Mouse (Mus musculus): ENCODE measurements around the gene Aen. TPM values are rescaled to one million over a fixed set of nuclear protein-coding genes. Genes with fewer than 3 reads are reported as not detected.

Gene Aen
- polyA plus RNA-seq (2012; rRNA removed): 34.6 and 35.2 TPM in 2 replicates

DNA sequence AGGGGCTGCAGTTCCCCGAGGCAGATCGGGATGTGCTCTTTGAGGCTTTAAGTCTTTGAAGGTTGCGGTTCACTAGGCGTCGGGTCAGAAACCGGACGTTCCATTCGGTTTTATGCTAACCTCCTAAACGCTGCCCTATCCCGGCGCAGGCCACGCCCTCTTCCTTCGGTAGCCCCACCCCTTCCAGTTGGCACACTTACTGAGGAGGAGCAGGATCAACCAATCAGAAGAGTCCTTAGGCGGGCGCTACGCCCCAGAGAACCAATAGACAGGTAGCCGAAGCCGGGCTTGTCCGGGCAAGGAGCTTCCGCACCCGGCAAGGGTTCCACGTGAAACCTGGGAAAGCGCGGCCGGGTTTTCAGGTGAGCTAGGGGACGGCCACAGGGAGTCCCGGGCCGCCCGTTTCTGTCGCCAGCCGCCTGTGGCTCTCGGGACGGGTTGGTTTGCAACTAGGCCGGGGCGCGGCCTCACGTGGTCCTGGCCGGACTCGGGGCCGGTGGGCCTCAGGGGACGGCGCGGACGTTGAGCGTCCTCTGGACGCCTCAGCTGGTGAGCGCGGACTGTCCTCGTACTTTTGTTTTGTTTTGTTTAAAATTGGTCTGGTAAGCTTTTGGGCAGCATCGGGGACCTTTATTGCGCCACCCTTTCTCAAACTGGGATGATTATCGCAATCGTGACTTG, at the start of gene Aen:
Gene Aen, plus strand, starts transcription at position 202 of the 681 bp plus-strand sequence.
- peak; percentile 88 for DNase-seq (ENCODE audit: low read depth)

DNA sequence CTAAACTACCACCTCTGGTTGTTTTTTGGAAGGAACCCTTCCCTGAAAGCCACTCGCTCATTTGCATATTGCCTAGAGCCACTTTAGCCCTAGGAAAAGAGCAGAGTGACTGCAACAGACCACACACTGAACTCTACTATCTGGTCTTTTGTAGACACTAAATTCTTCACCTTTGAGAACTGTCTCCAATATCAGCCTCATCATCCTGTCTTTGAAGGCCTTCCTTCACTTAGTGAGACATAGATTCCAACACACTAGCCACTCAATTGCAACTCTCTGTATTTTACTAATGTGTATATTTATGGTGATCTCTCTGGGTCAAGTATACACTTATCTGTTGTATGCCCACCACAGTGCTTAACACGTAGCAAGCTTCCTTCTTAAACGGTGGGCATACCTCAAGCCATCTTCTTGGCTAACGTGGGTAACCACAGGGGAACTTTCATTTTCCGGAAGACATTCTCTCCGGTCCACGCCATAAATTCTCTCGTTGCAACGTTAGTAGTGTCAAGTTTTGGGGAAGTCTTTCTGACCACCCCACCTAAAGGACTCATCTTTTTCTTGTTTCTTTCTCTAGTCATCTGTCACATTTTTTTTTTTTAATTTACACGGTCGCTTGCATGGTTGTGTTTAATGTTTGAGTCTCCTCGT, 49.5 kb upstream of the Aen start:
- no peak for DNase-seq (ENCODE audit: low read depth)

DNA sequence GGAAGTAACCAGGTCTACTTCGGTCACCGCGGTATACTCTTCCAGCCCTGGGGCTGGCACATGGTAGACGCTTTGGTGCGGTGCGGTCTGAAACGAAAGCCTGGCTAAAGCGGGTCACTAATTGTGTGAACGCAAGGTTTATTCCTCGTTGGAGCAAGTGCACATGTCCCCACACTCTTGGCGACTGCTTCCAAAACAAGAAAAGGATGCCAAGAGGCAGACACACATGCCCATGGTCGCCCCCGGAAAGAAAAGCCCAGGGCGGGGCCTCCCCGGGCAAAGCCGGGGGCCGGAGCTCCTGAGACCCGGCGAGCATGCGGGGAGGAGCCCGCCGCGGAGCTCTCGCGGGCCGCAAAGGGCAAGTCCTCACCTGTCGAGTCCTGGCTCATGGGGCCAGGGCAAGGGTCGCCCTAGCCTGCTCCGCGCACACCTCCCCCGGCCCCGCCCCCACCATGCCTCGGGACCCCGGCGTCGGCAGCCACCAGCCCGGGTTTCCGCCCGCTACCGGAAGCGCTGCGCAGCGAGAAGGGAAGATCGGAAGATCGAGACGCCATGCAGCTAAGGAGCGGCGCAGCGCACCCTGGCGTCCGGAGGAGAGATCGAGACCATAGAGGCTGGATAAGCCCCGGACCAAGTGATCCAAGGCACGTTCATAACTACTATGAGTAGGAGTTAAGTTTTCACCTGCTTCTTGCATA, 48.8 kb upstream of the Aen start, which contains the start of gene Det1:
Gene Det1, minus strand, starts transcription at position 527 of the 698 bp plus-strand sequence.
- no peak for DNase-seq (ENCODE audit: low read depth)

- no peak for DNase-seq (ENCODE audit: low read depth)
These were observed 41.6 kb upstream of the Aen start for GRCm38 (mm10) chr7:78854051-78854450.

DNA sequence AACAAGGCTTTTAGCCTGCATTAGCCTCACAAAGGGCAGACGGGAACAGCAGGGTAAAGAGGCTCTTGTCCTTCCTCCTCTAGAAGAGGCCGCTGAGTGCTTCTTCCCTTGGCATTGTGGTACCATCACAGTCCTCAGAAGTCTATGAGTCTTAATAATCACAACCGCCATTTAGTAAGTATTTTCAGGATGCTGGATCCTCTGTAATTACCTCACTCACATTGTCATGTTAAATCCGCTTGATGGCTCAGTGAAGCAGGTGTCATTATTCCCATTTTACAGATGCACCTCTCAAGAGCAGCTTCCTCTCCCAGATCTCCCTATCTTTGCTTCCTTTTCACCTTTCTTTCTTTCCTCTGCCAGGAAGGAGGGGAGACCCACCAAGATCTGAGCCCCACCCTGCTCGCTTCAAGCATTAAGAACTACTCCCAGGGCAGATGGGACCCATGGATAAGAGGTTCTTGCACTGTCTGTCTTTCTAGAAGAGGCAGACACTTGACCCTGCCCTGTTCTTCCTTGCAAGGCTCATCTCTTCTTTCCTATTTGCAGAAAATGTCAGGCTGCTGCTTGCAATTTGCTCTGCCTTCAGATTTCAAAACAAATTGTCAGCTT, 40.5 kb upstream of the Aen start:
- no peak for DNase-seq (ENCODE audit: low read depth)

GRCm38 (mm10) chr7:78863796-78864445, 31.7 kb upstream of the Aen start:
- no peak for DNase-seq (ENCODE audit: low read depth)

- no peak for DNase-seq (ENCODE audit: low read depth)
These were observed 31.2 kb upstream of the Aen start for GRCm38 (mm10) chr7:78864446-78864802.

GRCm38 (mm10) chr7:78865212-78865949, 30.3 kb upstream of the Aen start:
- DNase-seq (ENCODE audit: low read depth): no peak

- DNase-seq (ENCODE audit: low read depth): no peak
These were observed 26.9 kb upstream of the Aen start for GRCm38 (mm10) chr7:78868731-78869130.

DNA sequence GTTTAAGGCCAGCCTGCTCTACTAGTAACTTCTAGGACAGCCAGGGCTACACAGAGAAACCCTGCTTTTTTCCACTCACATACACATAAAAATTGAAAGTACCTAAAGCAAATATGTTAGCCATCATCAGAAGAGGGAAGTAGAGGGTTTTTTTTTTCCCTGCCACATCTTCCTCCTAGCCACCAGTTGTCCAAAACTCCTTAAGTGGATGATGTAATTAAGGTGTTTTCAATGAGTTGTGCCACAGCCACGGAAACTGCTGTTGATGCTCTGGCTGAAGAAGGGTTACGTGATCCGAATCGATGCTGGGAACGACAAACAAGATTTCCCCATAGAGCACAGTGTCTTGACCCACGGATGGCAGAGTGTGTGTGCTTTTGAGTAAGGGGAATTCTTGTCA, 23.3 kb upstream of the Aen start:
- no peak for DNase-seq (ENCODE audit: low read depth)

DNA sequence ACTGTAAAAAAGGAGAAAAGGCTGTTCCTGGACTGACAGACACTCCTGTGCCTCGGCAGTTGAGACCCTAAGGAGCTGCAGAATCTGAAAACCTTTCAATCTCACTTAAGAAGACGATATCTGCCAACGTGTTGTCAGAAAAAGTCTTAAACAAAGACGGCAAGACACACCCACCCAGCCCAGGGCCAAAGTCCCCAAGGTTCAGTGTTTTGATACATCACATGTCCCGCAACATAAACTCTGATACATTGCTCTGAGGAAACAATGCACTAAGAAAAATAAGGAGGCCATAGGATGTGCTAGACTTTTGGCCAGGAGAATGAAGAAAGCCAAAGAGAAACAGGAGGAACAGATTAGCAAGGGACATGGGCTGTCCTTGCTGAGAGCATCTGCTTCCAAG, 22.8 kb upstream of the Aen start:
- no peak for DNase-seq (ENCODE audit: low read depth)

- no peak for DNase-seq (ENCODE audit: low read depth)
These were observed 13.8 kb upstream of the Aen start for GRCm38 (mm10) chr7:78881607-78882468.

GRCm38 (mm10) chr7:78882469-78882837, 13.2 kb upstream of the Aen start:
- DNase-seq (ENCODE audit: low read depth): no peak

DNA sequence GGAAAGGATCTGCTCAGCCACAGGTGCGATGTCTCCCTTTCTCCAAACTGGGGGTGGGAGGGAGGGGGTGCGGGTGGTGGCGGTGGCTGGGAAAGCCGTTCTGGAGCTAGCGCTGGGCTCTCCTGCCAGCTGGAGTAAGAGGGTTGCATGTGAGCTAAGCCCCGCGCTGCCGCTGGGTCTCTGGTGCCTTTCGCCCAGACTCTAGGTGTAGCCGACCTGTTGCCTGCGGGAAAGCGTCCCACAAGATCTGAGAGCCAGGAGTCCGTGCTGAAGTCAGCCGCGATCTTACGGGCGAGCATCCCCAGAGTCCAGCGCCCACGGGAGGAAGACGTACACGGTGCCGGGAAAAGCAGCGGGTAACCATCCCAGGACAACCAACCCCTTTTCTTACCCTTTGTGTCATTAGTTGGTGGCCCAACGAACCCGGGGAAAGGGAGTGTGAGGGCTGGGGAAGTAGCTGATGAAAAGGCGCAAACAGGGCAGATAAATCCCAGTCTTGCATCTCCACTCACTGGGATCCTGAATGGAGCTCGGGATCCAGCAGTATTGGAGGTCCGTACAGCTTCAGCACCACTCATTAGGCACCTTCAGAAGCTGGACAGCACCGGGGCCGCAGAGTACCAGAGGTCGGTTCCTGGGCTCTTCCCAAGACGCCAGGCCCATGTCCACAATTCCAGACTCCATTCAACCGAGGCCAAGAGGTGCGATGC, 12.5 kb upstream of the Aen start:
- no peak for DNase-seq (ENCODE audit: low read depth)

DNA sequence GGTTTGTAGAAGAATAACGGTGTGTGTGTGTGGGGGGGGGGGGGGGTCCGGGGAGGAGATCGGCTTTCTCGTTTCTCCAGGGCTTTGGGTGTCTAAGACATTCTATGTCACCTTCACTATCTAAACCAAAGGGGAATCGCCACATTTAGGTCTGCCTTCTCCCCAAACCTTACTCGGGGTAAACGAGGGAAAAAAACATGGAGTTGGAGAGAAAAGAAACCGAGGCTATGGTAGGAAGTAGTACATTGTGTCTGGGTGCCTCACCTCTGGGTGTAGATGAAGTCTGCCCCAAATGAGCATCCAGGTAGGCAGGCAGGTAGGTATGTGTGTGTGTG, 12.0 kb upstream of the Aen start:
- DNase-seq (ENCODE audit: low read depth): no peak

GRCm38 (mm10) chr7:78884139-78884538, 11.5 kb upstream of the Aen start:
- DNase-seq (ENCODE audit: low read depth): no peak

- no peak for DNase-seq (ENCODE audit: low read depth)
These were observed 10.2 kb upstream of the Aen start for GRCm38 (mm10) chr7:78885404-78885803.

- DNase-seq (ENCODE audit: low read depth): no peak
These were observed 9.2 kb upstream of the Aen start for GRCm38 (mm10) chr7:78886496-78886895.

- no peak for DNase-seq (ENCODE audit: low read depth)
These were observed 8.2 kb upstream of the Aen start for GRCm38 (mm10) chr7:78887431-78887842.

GRCm38 (mm10) chr7:78890641-78891040, 5.0 kb upstream of the Aen start:
- DNase-seq (ENCODE audit: low read depth): no peak

Data from gonadal fat pad, adult 2 months (tissue).